ENCODE assay signal across 7 mouse cellular contexts in genomic region chr7:134224741-134225612, GRCm38 (mm10). TPM values are rescaled to one million over a fixed set of nuclear protein-coding genes. Genes with fewer than 3 reads are reported as not detected.
A peak's percentile ranks its signal among the peaks of the same experiment; 100 is the strongest.
DNase-seq lines count a peak whose midpoint lies in the region; ATAC-seq and TF ChIP-seq lines count a peak whose summit lies in the region.

No protein-coding gene starts in this region.

- H3K9me3 ChIP-seq in intestine, embryonic 15.5 days: no peaks in the 10 kb centered on the region
- H3K9me3 ChIP-seq in midbrain, embryonic 13.5 days: no peaks in the 10 kb centered on the region
- no peaks in the 10 kb centered on the region for H3K9me3 ChIP-seq in stomach, postnatal 0 days (ENCODE audit: control insufficient read depth, low read length)

- peak overlapping the region; percentile 59 for H3K9ac ChIP-seq in intestine, embryonic 15.5 days
- peak overlapping the region; percentile 68 for H3K9ac ChIP-seq in midbrain, embryonic 13.5 days (replicated peaks)
- H3K9ac ChIP-seq in stomach, postnatal 0 days (ENCODE audit: low read length): peak overlapping the region; percentile 53

- TF ChIP-seq CTCF in stomach, postnatal 0 days (IDR thresholded peaks at IDR 0.05; ENCODE audit: low read depth): no peak

- WGBS in intestine, embryonic 15.5 days: under 1% methylated on average over 90 of the region's 90 CpGs
- WGBS in midbrain, embryonic 13.5 days: under 1% methylated on average over 79 of the region's 90 CpGs
- under 1% methylated on average over 74 of the region's 90 CpGs for WGBS in stomach, postnatal 0 days

- H3K27ac ChIP-seq in intestine, embryonic 15.5 days: peak overlapping the region; percentile 79
- peak overlapping the region; percentile 31; the same call in 1 of the 2 replicates for H3K27ac ChIP-seq in midbrain, embryonic 13.5 days
- H3K27ac ChIP-seq in stomach, postnatal 0 days (replicated peaks): peak overlapping the region; percentile 13; the same call in 1 of the 2 replicates

- H3K4me1 ChIP-seq in intestine, embryonic 15.5 days (replicated peaks): peaks cover 10% of the 10 kb centered on the region; the same call in 1 of the 2 replicates
- H3K4me1 ChIP-seq in midbrain, embryonic 13.5 days (replicated peaks): peaks cover 20% of the 10 kb centered on the region
- H3K4me1 ChIP-seq in stomach, postnatal 0 days (replicated peaks; ENCODE audit: control insufficient read depth, insufficient read depth): no peaks in the 10 kb centered on the region

- peak overlapping the region; percentile 61 for H3K4me3 ChIP-seq in intestine, embryonic 15.5 days (replicated peaks)
- H3K4me3 ChIP-seq in midbrain, embryonic 13.5 days (replicated peaks): peak overlapping the region; percentile 63
- H3K4me3 ChIP-seq in stomach, postnatal 0 days (ENCODE audit: low read depth, low read length): peak overlapping the region; percentile 50

- H3K4me2 ChIP-seq in intestine, embryonic 15.5 days (replicated peaks): peak overlapping the region; percentile 98
- peak overlapping the region; percentile 96 for H3K4me2 ChIP-seq in midbrain, embryonic 13.5 days (replicated peaks)
- peak overlapping the region; percentile 80 for H3K4me2 ChIP-seq in stomach, postnatal 0 days (replicated peaks; ENCODE audit: low read depth)

- H3K27me3 ChIP-seq in intestine, embryonic 15.5 days (replicated peaks): peaks cover 16% of the 10 kb centered on the region
- peaks cover 20% of the 10 kb centered on the region for H3K27me3 ChIP-seq in midbrain, embryonic 13.5 days
- H3K27me3 ChIP-seq in stomach, postnatal 0 days (ENCODE audit: control insufficient read depth, insufficient read depth, low read length): peaks cover 2% of the 10 kb centered on the region; the same call in 1 of the 2 replicates

- DNase-seq in adrenal gland, adult 2 months: peak; percentile 85
- peak; percentile 79 for DNase-seq in embryo, embryonic 11 days
- DNase-seq in gastrocnemius, postnatal 36 days: peak; percentile 42 to 54
- peak; percentile 48 to 54 for DNase-seq in left cerebral cortex, postnatal 36 days (ENCODE audit: low spot score in 2 of 2)
- peak; percentile 50 for DNase-seq in stomach, postnatal 0 days (ENCODE audit: low spot score)

- no peaks in the 10 kb centered on the region for H3K36me3 ChIP-seq in intestine, embryonic 15.5 days
- no peaks in the 10 kb centered on the region for H3K36me3 ChIP-seq in midbrain, embryonic 13.5 days
- no peaks in the 10 kb centered on the region for H3K36me3 ChIP-seq in stomach, postnatal 0 days (ENCODE audit: control insufficient read depth, insufficient read depth, low read length)

- no peak for TF ChIP-seq EP300 in stomach, postnatal 0 days (optimal IDR thresholded peaks at IDR 0.05)

- peak; percentile 62 for ATAC-seq in intestine, embryonic 15.5 days
- peak; percentile 82 for ATAC-seq in midbrain, embryonic 13.5 days
- peak; percentile 66 for ATAC-seq in stomach, postnatal 0 days (ENCODE audit: low FRiP score, low TSS enrichment)

- intact Hi-C loops in gastrocnemius, postnatal 36 days (cut with DNase I): loop anchor here (1.0 to 5.0 kb wide), 2 partner anchors 268 to 369 kb away; no protein-coding TSS in a partner anchor
- intact Hi-C loops in left cerebral cortex, postnatal 36 days (cut with DNase I): loop anchor here (2.0 to 10.0 kb wide), 3 partner anchors 122 to 368 kb away; no protein-coding TSS in a partner anchor

RNA-seq across cellular contexts. Expression of gene Adam12, which starts 7.0 kb away (rescaled TPM):
- 10 to 100 TPM in 1 of 2 experiments, 1 to 10 TPM in 1; 6.2 to 21.7 TPM for total RNA-seq in adrenal gland, adult 2 months (2021)
- polyA plus RNA-seq in adrenal gland, adult 2 months (2012; rRNA removed): 2.3 and 4.7 TPM in 2 replicates
- 1 to 10 TPM in 1 of 2 experiments, under 1 TPM in 1; 0.82 to 1.8 TPM for total RNA-seq in gastrocnemius, postnatal 36 days (2021)
- polyA plus RNA-seq in intestine, embryonic 15.5 days (2015; fragmentation: Nextera tagmentation; extraction: Ambion mirVana): 6.3 and 6.4 TPM in 2 replicates
- total RNA-seq in left cerebral cortex, postnatal 36 days (2021): 1 to 10 TPM; 4.0 to 7.6 TPM
- 1.2 and 1.8 TPM in 2 replicates for polyA plus RNA-seq in midbrain, embryonic 13.5 days (2015; fragmentation: Nextera tagmentation; extraction: Ambion mirVana)
- 0.57 and 1.0 TPM in 2 replicates for polyA plus RNA-seq in stomach, postnatal 0 days (2015; fragmentation: Nextera tagmentation; extraction: Ambion mirVana)

Comparison
In these comparisons a context has a peak if more than half of its experiments do, and no peak if none do; other contexts are left out.
1. Peak in every context shown above with its lines: DNase-seq, ATAC-seq, H3K4me3 ChIP-seq and H3K27ac ChIP-seq.
2. H3K27ac ChIP-seq: peak in every context shown above with its lines; median percentile 79 in intestine, embryonic 15.5 days; 31 in midbrain, embryonic 13.5 days; 13 in stomach, postnatal 0 days.